Mouse (Mus musculus) brain, adult 10 weeks (tissue): Measurements from ENCODE around the gene Mis18bp1. TPM values are rescaled to one million over a fixed set of nuclear protein-coding genes. Genes with fewer than 3 reads are reported as not detected.

ENCODE experiments used
- polyA plus RNA-seq: library from polyadenylated mRNA; stranded (reverse); fragments of 350-450 nt; fragmentation: Illumina TruSeq; extraction: RNeasy Lipid Tissue Mini Kit (QIAGEN cat#74804); gene quantifications from one replicate; pipeline ENCODE4 v1.2.3, GENCODE M21; 2015; ENCODE audit warnings: low read depth, low replicate concordance

Gene Mis18bp1
- 0.58 TPM for polyA plus RNA-seq

DNA sequence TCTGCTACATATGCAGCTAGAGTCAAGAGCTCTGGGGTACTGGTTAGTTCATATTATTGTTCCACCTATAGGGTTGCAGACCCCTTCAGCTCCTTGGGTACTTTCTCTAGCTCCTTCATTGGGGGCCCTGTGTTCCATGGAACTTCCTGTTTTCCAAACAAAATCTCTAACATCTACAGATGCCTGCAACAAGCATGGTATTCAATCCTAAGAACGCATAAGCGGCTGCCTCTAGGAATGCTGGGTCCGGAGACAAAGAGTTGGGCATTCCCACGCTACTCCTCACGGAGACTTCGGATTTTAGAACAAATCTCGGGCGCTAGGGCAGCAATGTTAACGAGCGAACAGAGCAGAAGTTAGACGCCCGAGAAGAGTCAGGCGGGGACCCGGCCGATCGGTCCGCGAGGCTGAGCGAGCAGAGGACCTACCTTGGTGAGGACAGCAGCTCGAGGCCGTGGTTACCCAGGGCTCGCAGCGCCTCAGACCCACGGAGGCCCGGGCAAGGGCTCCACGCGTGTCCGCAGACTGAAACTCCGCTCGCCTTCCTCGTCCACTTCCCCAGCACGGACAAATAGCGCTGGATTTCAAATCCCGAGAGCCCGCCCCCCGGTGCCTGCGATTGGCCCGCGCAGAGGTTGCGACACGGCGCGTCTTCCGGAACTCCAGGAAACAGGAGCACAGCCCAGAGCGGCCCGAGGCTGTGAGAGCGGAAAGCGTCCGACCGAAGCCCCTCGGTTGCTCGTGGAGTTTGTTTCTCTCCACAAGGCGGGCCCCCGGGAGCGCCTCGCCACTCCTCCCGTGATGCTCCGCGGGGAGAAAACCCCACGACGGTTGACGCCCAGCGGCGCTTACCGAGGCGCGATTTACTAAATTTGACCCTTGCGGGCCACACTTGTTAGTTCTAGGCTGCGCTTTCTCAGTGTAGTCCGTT, at the start of gene Mis18bp1:
TSS of gene Mis18bp1 (minus strand) at position 584 of the 931 bp plus-strand sequence.

Other genes with a start within 250 kb of the Mis18bp1 start
- gene Klhl28, start 207.1 kb downstream of the Mis18bp1 start, polyA plus RNA-seq: 13.5 TPM
- gene Togaram1, start 206.8 kb downstream of the Mis18bp1 start, polyA plus RNA-seq: 26.9 TPM
- gene Prpf39, start 136.3 kb downstream of the Mis18bp1 start, polyA plus RNA-seq: 35.0 TPM
- gene Fkbp3, start 98.6 kb downstream of the Mis18bp1 start, polyA plus RNA-seq: 325 TPM
- gene Fancm, start 97.0 kb downstream of the Mis18bp1 start, polyA plus RNA-seq: 4.7 TPM
- not detected for gene Wdr20rt, start 52.9 kb upstream of the Mis18bp1 start, polyA plus RNA-seq